Mouse (Mus musculus) stomach, embryonic 14.5 days (tissue): ENCODE data around the gene Clps. TPM values are rescaled to one million over a fixed set of nuclear protein-coding genes. Genes with fewer than 3 reads are reported as not detected.
A peak's percentile ranks its signal among the peaks of the same experiment; 100 is the strongest.

Experiments
- ATAC-seq: fragments of 200-750 bp; cut with Nextera tagmentation; 2 replicates; pipeline ENCODE4 v1.8.0; 2017; ENCODE audit warnings: low read depth, moderate TSS enrichment; ENCODE audit not compliant: insufficient number of reproducible peaks, insufficient read depth, low FRiP score
- H3K27ac ChIP-seq: fragments of 300-500 bp; sonication (generic); 2 replicates; pipeline ENCODE4 v1.5.1; 2014; ENCODE audit warnings: mild to moderate bottlenecking, low read length, moderate library complexity, mixed read lengths
- H3K27me3 ChIP-seq: fragments of 300-500 bp; sonication (generic); 2 replicates; pipeline ENCODE4 v1.6.1; 2014; ENCODE audit warnings: low read length, control low read depth, mixed read lengths; ENCODE audit not compliant: control insufficient read depth, insufficient read depth
- H3K36me3 ChIP-seq: fragments of 300-500 bp; sonication (generic); 2 replicates; pipeline ENCODE4 v1.6.1; 2014; ENCODE audit warnings: mild to moderate bottlenecking, control low read depth, low read length, moderate library complexity, mixed read lengths; ENCODE audit not compliant: control insufficient read depth, insufficient read depth
- H3K4me1 ChIP-seq: fragments of 300-500 bp; sonication (generic); 2 replicates; pipeline ENCODE4 v1.6.1; 2014; ENCODE audit warnings: low read length, control low read depth, mixed read lengths; ENCODE audit not compliant: control insufficient read depth, insufficient read depth
- H3K4me2 ChIP-seq: fragments of 300-500 bp; sonication (generic); replicated peaks from 2 replicates; pipeline ENCODE4 v1.6.1; 2014; ENCODE audit warnings: low read depth, low read length, control low read depth
- H3K4me3 ChIP-seq: fragments of 300-500 bp; sonication (generic); 2 replicates; pipeline ENCODE4 v1.5.1; 2014; ENCODE audit warnings: low read depth, low read length, control low read depth
- H3K9ac ChIP-seq: fragments of 300-500 bp; sonication (generic); replicated peaks from 2 replicates; pipeline ENCODE4 v1.6.1; 2014; ENCODE audit warnings: low read depth, mild to moderate bottlenecking, control low read depth, low read length, moderate library complexity, mixed read lengths
- H3K9me3 ChIP-seq: fragments of 300-500 bp; sonication (generic); 2 replicates; pipeline ENCODE4 v1.6.1; 2016; ENCODE audit warnings: low read depth, low read length, control low read depth; ENCODE audit not compliant: control insufficient read depth
- WGBS: fragments of 180-500 bp; shearing (Covaris S2); extraction: QIAGEN DNeasy Blood & Tissue Kit; methylation state at CpG from one replicate; pipeline ENCODE4 v1.1.7; 2014; 5-methylcytosine and 5-hydroxymethylcytosine counted together
- polyA plus RNA-seq: library from polyadenylated mRNA; unstranded; fragments of >200 nt; fragmentation: Nextera tagmentation; extraction: Ambion mirVana; gene quantifications from 2 replicates; pipeline ENCODE4 v1.2.1, GENCODE M21; 2014

Gene Clps
- polyA plus RNA-seq, 1 experiment from 2014 or later, result 47.2 TPM

- no peaks in the 10 kb centered on the region for H3K9me3 ChIP-seq
- no peak overlapping the region for H3K9ac ChIP-seq
- no peak for ATAC-seq
- no peak overlapping the region for H3K4me3 ChIP-seq
- H3K36me3 ChIP-seq, result no peaks in the 10 kb centered on the region
- no peak overlapping the region for H3K4me2 ChIP-seq
- 72% methylated on average over 4 of the region's 4 CpGs for WGBS
- no peaks in the 10 kb centered on the region for H3K27me3 ChIP-seq
- peaks cover 18% of the 10 kb centered on the region; the same call in 1 of the 2 replicates for H3K4me1 ChIP-seq
- H3K27ac ChIP-seq, result no peak overlapping the region
Measured at GRCm38 (mm10) chr17:28520561-28520960, 40.0 kb downstream of the Clps start.

- WGBS, result 91% methylated on average over 3 of the region's 3 CpGs
- H3K9me3 ChIP-seq, result no peaks in the 10 kb centered on the region
- H3K4me3 ChIP-seq, result no peak overlapping the region
- H3K4me1 ChIP-seq, result peaks cover 18% of the 10 kb centered on the region; the same call in 1 of the 2 replicates
- no peak overlapping the region for H3K27ac ChIP-seq
- H3K4me2 ChIP-seq, result no peak overlapping the region
- no peaks in the 10 kb centered on the region for H3K27me3 ChIP-seq
- no peak overlapping the region for H3K9ac ChIP-seq
- H3K36me3 ChIP-seq, result no peaks in the 10 kb centered on the region
- no peak for ATAC-seq
Measured at GRCm38 (mm10) chr17:28519827-28520226, 40.7 kb downstream of the Clps start.

- WGBS, result 16% methylated on average over 8 of the region's 8 CpGs
- H3K4me3 ChIP-seq, result peak overlapping the region; percentile 36
- no peaks in the 10 kb centered on the region for H3K36me3 ChIP-seq
- no peaks in the 10 kb centered on the region for H3K27me3 ChIP-seq
- 0 out of 2 replicates have a peak overlapping the region, but pooled peaks have one; percentile 80 for H3K27ac ChIP-seq
- no peak overlapping the region for H3K9ac ChIP-seq
- H3K4me1 ChIP-seq, result peaks cover 18% of the 10 kb centered on the region; the same call in 1 of the 2 replicates
- no peaks in the 10 kb centered on the region for H3K9me3 ChIP-seq
- no peak for ATAC-seq
- peak overlapping the region; percentile 88 for H3K4me2 ChIP-seq
Measured at GRCm38 (mm10) chr17:28518615-28519071, 41.9 kb downstream of the Clps start.

- Histone ChIP-seq H3K27me3 (no peaks in the 10 kb centered on the region), H3K27ac (peak overlapping the region; percentile 80), H3K4me3 (peak overlapping the region; percentile 36), H3K9ac (peak overlapping the region; percentile 46), H3K9me3 (no peaks in the 10 kb centered on the region), H3K4me2 (peak overlapping the region; percentile 88), H3K36me3 (no peaks in the 10 kb centered on the region), H3K4me1 (peaks cover 18% of the 10 kb centered on the region; the same call in 1 of the 2 replicates)
- peak; percentile 51 for ATAC-seq
- under 1% methylated on average over 45 of the region's 46 CpGs for WGBS
Measured at GRCm38 (mm10) chr17:28517956-28518614, 42.5 kb downstream of the Clps start.

- WGBS, result 3% methylated on average over 16 of the region's 16 CpGs
- H3K4me2 ChIP-seq, result peak within 1 kb of the TSS; percentile 88
- ATAC-seq, result peak; percentile 54; the same call in 1 of the 2 replicates
- peaks cover 19% of the 10 kb centered on the region; the same call in 1 of the 2 replicates for H3K4me1 ChIP-seq
- H3K36me3 ChIP-seq, result no peaks in the 10 kb centered on the region
- peak within 1 kb of the TSS; percentile 46 for H3K9ac ChIP-seq
- H3K27ac ChIP-seq, result peak within 1 kb of the TSS; percentile 80
- no peaks in the 10 kb centered on the region for H3K27me3 ChIP-seq
- peak within 1 kb of the TSS; percentile 36 for H3K4me3 ChIP-seq
- no peaks in the 10 kb centered on the region for H3K9me3 ChIP-seq
Measured at GRCm38 (mm10) chr17:28517441-28517955, 43.1 kb downstream of the Clps start, which contains the start of gene Fkbp5. Gene Fkbp5 (minus strand): TSS chr17:28517527.

- no peaks in the 10 kb centered on the region for H3K9me3 ChIP-seq
- no peaks in the 10 kb centered on the region for H3K36me3 ChIP-seq
- H3K4me2 ChIP-seq, result peak overlapping the region; percentile 88; the same call in 1 of the 2 replicates
- ATAC-seq, result no peak
- WGBS, result 70% methylated on average over 4 of the region's 4 CpGs
- H3K4me1 ChIP-seq, result peaks cover 16% of the 10 kb centered on the region; the same call in 1 of the 2 replicates
- H3K9ac ChIP-seq, result no peak overlapping the region
- H3K4me3 ChIP-seq, result no peak overlapping the region
- H3K27me3 ChIP-seq, result no peaks in the 10 kb centered on the region
- H3K27ac ChIP-seq, result no peak overlapping the region
Measured at GRCm38 (mm10) chr17:28516881-28517280, 43.7 kb downstream of the Clps start.

- ATAC-seq, result no peak; the same call in 1 of the 2 replicates
Measured at GRCm38 (mm10) chr17:28515431-28516341, 44.9 kb downstream of the Clps start.

GRCm38 (mm10) chr17:28514555-28514954 is 46.0 kb downstream of the Clps start:
- H3K27me3 ChIP-seq, result no peaks in the 10 kb centered on the region
- no peaks in the 10 kb centered on the region for H3K9me3 ChIP-seq
- WGBS, result 57% methylated on average over 5 of the region's 5 CpGs
- no peak overlapping the region for H3K27ac ChIP-seq
- no peak overlapping the region for H3K4me2 ChIP-seq
- H3K36me3 ChIP-seq, result no peaks in the 10 kb centered on the region
- no peak overlapping the region for H3K4me3 ChIP-seq
- peaks cover 22% of the 10 kb centered on the region; the same call in 1 of the 2 replicates for H3K4me1 ChIP-seq
- no peak for ATAC-seq
- no peak overlapping the region for H3K9ac ChIP-seq

More at GRCm38 (mm10) chr17:28515431-28516341, 44.9 kb downstream of the Clps start:
- H3K9ac ChIP-seq, result no peak overlapping the region
- H3K27ac ChIP-seq, result no peak overlapping the region
- H3K4me2 ChIP-seq, result no peak overlapping the region
- H3K36me3 ChIP-seq, result no peaks in the 10 kb centered on the region
- no peaks in the 10 kb centered on the region for H3K27me3 ChIP-seq
- peaks cover 20% of the 10 kb centered on the region; the same call in 1 of the 2 replicates for H3K4me1 ChIP-seq
- H3K9me3 ChIP-seq, result no peaks in the 10 kb centered on the region
- no peak overlapping the region for H3K4me3 ChIP-seq
- 53% methylated on average over 10 of the region's 10 CpGs for WGBS
